Mouse (Mus musculus) embryonic facial prominence, embryonic 11.5 days (tissue): ENCODE data around the gene Adam19. TPM values are rescaled to one million over a fixed set of nuclear protein-coding genes. Genes with fewer than 3 reads are reported as not detected.

Experiments used
- microRNA-seq: library from miRNA; unstranded; fragments of <30 nt; microRNA quantifications from one replicate; pipeline ENCODE4, GENCODE M21; 2016; ENCODE audit warnings: borderline number of aligned reads
- polyA plus RNA-seq: library from polyadenylated mRNA; unstranded; fragments of >200 nt; fragmentation: Nextera tagmentation; extraction: Ambion mirVana; gene quantifications from 2 replicates; pipeline ENCODE4 v1.2.1, GENCODE M21; 2014

Adam19 gene
- polyA plus RNA-seq, 1 experiment from 2014 or later, result 9.4 TPM

Small RNA genes lying within 50 kb of the gene (microRNA-seq; reads per million reads assigned to microRNA genes)
- gene Mir7239 (not detected), gene Mir8100 (not detected)

Other genes starting within 250 kb of the Adam19 start
- 69.7 and 71.2 TPM in 2 replicates for gene Clint1, start 203.9 kb upstream of the Adam19 start, polyA plus RNA-seq
- 8.0 and 8.6 TPM in 2 replicates for gene Lsm11, start 111.1 kb upstream of the Adam19 start, polyA plus RNA-seq
- 13.8 and 14.8 TPM in 2 replicates for gene Thg1l, start 100.5 kb upstream of the Adam19 start, polyA plus RNA-seq
- 0.22 and 0.25 TPM in 2 replicates for gene Sox30, start 75.7 kb upstream of the Adam19 start, polyA plus RNA-seq
- gene Gm12166, start 3.7 kb upstream of the Adam19 start, polyA plus RNA-seq, result 2.3 and 2.8 TPM in 2 replicates
- gene Nipal4, start 110.5 kb downstream of the Adam19 start, polyA plus RNA-seq, result 0.36 and 0.86 TPM in 2 replicates
- gene Fndc9, start 179.5 kb downstream of the Adam19 start, polyA plus RNA-seq, result 0.24 and 0.26 TPM in 2 replicates